Mouse (Mus musculus) liver, adult 10 weeks (tissue): ENCODE results near the gene Pvalb. TPM values are rescaled to one million over a fixed set of nuclear protein-coding genes. Genes with fewer than 3 reads are reported as not detected.

ENCODE experiments used
- polyA plus RNA-seq: library from polyadenylated mRNA; stranded (reverse); fragments of 350-450 nt; fragmentation: Illumina TruSeq; extraction: RNeasy Lipid Tissue Mini Kit (QIAGEN cat#74804); gene quantifications from one replicate; pipeline ENCODE4 v1.2.3, GENCODE M21; 2014; ENCODE audit warnings: low read depth, low replicate concordance

Pvalb gene
- polyA plus RNA-seq: not detected

GRCm38 (mm10) chr15:78206312-78206711, at the start of gene Pvalb:
Gene Pvalb, minus strand, starts transcription at chr15:78206400.

GRCm38 (mm10) chr15:78244695-78245492, 38.7 kb upstream of the Pvalb start, which contains the start of gene Ncf4:
Gene Ncf4, plus strand, starts transcription at chr15:78244801.

GRCm38 (mm10) chr15:78173972-78174886, 32.0 kb downstream of the Pvalb start, which contains the start of gene Ift27:
Gene Ift27, minus strand, starts transcription at chr15:78174107.

Other genes starting within 250 kb of the Pvalb start
- gene Foxred2, start 249.7 kb downstream of the Pvalb start, polyA plus RNA-seq: 0.16 TPM
- 22.4 TPM for gene Eif3d, start 235.6 kb downstream of the Pvalb start, polyA plus RNA-seq
- not detected for gene Cacng2, start 86.4 kb downstream of the Pvalb start, polyA plus RNA-seq
- gene Ift27, start 32.3 kb downstream of the Pvalb start, polyA plus RNA-seq: 4.1 TPM
- not detected for gene Ncf4, start 38.4 kb upstream of the Pvalb start, polyA plus RNA-seq
- gene Csf2rb2, start 99.3 kb upstream of the Pvalb start, polyA plus RNA-seq: 0.42 TPM
- gene Csf2rb, start 119.4 kb upstream of the Pvalb start, polyA plus RNA-seq: 1.1 TPM
- not detected for gene Tex33, start 189.5 kb upstream of the Pvalb start, polyA plus RNA-seq
- gene Tst, start 199.5 kb upstream of the Pvalb start, polyA plus RNA-seq: 15.5 TPM
- 9.0 TPM for gene Mpst, start 200.0 kb upstream of the Pvalb start, polyA plus RNA-seq
- not detected for gene Kctd17, start 222.2 kb upstream of the Pvalb start, polyA plus RNA-seq